Mouse (Mus musculus) retina, postnatal 7 days (tissue): ENCODE measurements around the gene Snorc.
"Not testable (repeated sequence)": the region's sequence is repeated elsewhere in the genome, so short reads cannot be mapped to it uniquely, and the experiment has no call there.

ENCODE experiments used
- DNase-seq: peaks from one replicate; pipeline ENCODE4 v3.0.0-alpha.2; 2012; ENCODE audit warnings: low read depth, low spot score

Snorc gene

DNA sequence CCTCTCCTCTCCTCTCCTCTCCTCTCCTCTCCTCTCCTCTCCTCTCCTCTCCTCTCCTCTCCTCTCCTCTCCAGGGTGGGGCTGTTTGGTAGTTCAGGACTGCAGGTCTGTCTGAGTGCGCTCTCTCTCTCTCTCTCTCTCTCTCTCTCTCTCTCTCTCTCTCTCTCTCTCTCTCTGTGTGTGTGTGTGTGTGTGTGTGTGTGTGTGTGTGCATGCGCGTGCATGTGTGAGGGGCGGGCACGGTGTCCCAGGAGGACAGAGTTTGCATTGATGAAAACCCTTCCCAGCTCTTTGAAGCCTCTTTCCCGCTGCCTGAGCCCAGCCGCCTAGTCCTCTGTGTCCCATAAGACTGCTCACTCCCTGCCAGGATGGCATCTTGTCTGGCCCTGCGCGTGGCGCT lies at the start of gene Snorc:
Gene Snorc (plus strand): TSS at position 301 of the 400 bp plus-strand sequence.
- not testable (repeated sequence) for DNase-seq

DNA sequence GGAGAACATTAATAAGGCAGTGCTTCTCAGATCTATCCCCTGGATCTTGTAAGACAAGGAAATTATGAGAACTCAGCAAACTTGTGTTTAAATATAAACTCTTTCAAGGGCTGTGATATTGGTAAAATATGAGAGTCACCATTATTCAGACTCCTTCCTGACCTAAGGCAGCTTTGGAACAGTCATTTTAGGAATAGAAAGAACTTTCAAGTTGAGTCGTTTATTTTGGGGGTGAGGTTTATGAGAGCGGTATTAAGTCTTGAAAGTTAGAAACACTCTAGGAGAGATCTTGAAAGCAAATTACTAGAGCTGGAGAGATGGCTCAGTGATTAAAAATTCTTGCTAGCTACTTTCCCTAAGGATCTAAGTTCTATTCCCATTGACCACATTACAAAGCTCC lies 34.9 kb upstream of the Snorc start:
- DNase-seq = no peak

- no peak for DNase-seq
These were observed 33.5 kb upstream of the Snorc start for GRCm38 (mm10) chr1:87436583-87436982.

- DNase-seq = peak; percentile 43
These were observed 22.6 kb upstream of the Snorc start for GRCm38 (mm10) chr1:87447183-87448104.

DNA sequence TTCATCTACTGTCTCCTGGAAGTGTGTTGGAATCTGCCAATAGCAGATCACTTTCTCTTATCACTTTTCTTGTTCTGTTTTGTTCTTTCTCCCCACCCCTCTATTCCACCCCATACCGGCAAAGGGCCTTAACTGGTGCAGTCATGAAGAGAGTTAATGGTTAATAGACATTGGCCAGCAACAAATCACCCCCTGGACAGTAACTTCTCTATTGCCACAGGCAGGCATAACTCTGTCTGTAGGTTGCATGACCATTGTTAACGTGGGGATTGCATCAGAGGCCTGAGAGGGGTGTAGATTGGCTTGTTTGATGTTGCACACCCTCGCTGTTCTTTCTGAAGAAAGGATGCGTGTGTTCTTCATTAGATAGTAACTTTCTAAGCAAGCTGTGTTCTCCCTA lies 20.6 kb upstream of the Snorc start:
- no peak for DNase-seq

GRCm38 (mm10) chr1:87456425-87456824 lies 13.6 kb upstream of the Snorc start:
- DNase-seq = no peak

GRCm38 (mm10) chr1:87458045-87458444 lies 12.0 kb upstream of the Snorc start:
- no peak for DNase-seq

DNA sequence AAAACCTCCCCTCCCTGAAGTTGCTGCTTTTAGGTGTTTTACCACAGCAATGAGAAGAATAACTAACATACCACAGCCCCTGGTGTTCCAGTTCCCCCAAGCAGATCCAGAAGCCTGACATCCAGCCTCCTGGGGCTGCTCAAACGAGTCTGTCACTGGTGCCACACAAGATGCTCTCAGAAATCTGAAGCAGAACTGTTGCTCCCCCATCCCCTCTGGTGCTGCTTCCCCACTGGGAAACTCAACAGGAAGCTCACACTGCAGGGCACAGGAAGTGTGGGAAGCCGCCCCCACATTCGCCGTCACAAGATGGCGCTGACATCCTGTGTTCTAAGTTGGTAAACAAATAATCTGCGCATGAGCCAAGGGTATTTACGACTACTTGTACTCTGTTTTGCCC lies 10.2 kb upstream of the Snorc start:
- DNase-seq = not testable (repeated sequence)

DNA sequence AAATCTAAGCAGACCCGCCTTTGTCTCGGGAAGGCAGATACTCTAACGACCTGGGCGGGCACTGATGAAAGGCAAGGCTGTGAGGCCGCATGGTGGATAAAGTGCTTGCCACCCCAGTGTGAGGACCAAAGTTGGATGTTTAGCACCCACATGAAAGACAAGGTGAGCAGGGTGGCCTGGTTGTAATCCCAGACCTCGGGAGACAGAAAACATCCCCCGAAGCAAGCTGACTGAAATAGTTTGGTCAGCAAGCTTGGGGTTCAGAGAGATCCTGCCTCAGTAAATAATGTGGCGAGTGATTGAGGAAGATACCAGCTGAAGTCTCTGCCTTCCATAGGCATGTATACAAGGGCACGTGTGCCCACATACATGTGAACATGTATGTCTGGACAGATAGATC lies 2.6 kb upstream of the Snorc start:
- no peak for DNase-seq

DNA sequence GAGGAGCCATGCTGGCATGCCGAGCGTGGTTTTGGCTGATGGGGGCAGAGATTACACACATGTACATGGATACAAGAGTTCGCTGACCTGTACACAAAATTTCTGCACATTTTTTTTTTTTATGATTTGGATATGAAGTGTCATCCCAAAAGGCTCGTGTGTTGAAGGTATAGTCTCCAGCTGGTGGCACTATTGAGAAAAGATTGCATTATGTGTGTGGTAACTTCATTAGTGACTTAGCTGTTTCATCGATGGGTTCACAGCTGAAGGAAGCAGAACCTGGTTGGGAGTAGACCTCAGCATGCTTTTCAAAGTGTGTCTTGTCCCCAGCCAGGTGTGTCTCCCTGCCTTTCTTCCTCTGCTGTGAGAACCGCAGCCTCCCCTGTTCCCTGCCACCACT lies 1.8 kb upstream of the Snorc start:
- no peak for DNase-seq

GRCm38 (mm10) chr1:87471914-87472313 lies 1.8 kb downstream of the Snorc start:
- DNase-seq = no peak

DNA sequence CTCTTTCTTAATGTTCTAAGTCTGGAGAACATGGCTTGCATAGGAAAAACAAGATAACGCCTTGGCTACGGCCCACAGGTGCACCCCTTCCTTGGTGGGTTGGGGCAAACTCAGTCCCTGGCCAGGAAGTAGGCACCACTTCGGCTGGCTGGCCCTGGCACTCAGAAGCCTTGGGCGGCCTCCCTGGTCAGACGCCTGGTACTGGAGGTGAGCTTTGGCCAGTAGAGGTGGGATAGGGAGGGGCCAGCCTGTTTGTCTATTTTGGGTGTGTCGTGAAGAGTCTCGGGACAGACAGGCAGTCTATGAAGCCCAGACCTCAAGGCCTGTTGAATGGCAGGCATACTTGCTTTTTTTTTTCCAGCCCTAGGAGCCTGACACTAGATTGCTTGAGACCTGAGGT lies 2.5 kb downstream of the Snorc start:
- DNase-seq = no peak

GRCm38 (mm10) chr1:87475076-87475895 lies 5.2 kb downstream of the Snorc start:
- no peak for DNase-seq

- no peak for DNase-seq
These were observed 12.5 kb downstream of the Snorc start for GRCm38 (mm10) chr1:87482546-87482945.

GRCm38 (mm10) chr1:87486386-87486785 lies 16.3 kb downstream of the Snorc start:
- no peak for DNase-seq

DNA sequence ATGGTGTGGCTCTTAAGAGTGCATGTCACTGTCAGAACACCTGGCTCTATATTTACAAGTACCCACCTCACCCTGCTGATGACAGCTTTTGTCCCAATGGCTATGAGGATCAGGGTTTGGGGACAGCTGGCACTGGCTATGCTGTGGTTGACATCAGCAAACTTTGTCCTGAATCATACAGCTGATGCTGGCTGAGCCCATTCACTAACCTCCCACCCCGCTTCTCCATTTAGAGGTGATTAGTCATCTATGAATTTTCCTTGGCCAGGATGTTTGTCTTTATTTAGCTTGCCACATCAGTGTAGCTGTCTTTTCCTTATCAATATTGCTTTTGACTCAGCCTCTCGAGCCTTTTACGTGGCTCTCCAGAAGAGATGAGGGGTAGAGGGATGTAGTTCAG lies 22.2 kb downstream of the Snorc start:
- no peak for DNase-seq

DNA sequence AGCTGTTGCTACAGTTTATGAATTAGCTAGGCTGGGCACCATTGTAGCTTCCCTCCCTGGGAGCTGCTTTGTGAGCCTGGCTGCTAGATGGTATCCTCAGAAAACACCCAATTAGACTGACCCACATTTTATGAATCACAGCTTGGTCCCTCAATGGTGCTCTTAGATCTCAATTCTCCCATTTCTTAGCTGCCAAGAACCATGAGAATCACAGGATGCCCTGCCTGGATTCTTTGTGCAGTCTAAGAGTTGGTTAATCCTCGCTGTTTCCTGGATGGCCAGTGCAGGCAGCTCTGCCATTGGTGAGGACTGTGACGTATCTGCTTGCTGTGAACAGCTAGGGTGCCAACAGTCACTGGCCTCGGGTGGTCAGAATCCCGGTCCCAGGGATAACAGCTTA lies 23.5 kb downstream of the Snorc start:
- DNase-seq = no peak

- DNase-seq = no peak
These were observed 35.5 kb downstream of the Snorc start for GRCm38 (mm10) chr1:87505524-87505923.

DNA sequence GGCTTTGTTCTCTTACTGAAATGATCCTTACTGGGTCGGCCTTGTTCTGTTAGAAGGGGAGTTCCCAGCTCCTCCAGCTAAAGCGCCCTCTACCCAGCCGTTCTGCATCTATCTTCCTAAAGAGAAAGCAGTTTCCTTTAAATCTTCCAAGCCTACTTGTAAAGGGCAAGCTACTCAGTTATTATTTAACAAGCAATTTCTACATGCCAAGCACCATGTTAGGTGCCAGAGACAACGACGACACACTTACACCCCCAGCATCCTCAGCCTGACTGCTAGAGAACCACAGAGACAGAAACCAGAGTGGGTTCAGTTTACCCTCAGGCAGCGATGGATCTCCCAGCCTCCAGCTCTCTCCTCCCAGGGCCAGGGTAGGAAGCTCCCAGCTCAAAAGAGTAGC lies 37.8 kb downstream of the Snorc start:
- no peak for DNase-seq

DNA sequence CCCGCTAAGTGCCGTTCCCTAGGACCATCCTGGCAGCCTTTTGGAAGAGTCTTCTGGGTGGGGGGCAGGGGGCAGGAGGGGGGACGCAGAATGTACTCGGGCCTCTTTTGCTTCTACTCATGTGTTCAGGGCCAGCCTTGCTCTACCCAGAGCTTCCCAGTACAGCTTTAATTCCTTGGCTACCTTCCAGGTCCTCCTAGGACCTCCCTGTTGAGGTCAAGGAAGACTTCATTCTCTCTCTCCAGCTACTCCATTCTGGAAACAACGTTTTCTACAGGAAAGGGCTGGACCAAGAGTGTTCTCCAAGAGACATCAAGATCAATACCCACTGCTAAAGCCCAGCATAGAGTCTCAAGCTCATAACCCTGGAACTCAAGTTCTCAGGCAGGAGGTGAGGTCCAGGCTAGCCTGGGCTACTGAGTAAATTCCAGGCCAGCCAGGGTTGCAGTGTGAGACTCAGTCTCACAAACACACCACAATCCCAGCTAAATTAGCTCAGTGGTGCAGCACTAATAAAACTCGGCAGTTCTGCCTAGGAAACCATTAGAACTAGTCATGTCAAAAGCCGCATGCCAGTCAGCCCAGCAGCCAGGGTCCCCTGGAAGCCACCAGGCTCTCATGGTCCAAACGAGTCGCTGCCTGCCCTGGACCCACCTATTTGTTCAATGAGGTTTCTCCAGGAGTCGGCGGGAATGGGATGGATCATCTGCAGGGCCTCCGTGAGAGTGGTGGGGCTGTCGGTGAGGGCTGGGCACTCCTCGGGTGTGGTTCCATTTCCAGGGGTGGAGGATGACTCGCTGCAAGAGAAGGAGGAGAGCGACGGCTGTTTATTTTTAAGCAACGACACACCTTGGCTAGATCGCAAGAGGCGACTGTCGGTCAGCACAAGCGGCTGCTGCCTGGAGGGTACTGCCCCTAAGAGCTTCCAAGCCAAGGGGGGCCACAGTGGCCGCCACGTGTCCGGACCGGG lies 38.8 kb downstream of the Snorc start:
- DNase-seq = no peak

DNA sequence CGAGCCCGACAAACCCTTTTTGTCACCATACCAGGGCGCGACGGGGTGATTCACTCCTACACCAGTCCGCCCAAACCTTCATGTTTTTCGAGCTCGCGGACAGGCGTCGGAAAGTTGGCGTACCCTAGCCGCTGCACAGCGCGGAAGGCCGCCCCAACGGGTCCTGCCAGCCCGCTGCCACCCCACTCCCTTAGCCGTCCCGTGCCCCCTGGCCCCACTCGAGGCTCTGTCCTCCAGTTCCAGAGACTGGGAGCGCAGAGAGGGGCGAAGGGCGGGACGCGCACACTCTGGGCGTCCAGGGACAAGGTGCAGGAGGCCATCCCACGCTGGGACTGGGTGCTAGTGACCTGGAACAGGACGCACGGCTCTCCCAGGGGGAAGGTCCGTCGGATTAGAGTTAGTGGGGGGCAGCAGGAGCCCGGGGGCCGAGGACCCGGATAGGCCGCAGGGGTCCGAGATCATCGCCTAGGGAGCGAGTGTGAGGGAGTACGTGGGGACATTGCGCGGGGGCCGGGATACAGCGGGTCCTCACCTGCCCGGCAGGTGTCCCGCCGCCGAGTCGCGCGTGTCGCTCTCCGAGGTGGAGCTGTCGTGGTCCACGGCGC lies 39.6 kb downstream of the Snorc start, which contains the start of gene Neu2:
Gene Neu2 (plus strand): TSS at position 329 of the 605 bp plus-strand sequence.
- DNase-seq = no peak
